Mouse (Mus musculus) megakaryocyte, embryonic 14.5 days (primary cell): ENCODE results near the gene Atp8a2. TPM values are rescaled to one million over a fixed set of nuclear protein-coding genes. Genes with fewer than 3 reads are reported as not detected.

ENCODE experiments used
- H3K27me3 ChIP-seq: replicated peaks from 2 replicates; pipeline ENCODE3; 2012; ENCODE audit warnings: inconsistent platforms
- H3K36me3 ChIP-seq: replicated peaks from 2 replicates; pipeline ENCODE3; 2012; ENCODE audit warnings: low read length, inconsistent platforms, mixed read lengths
- H3K4me1 ChIP-seq: 2 replicates; pipeline ENCODE4 v1.6.1; 2012; ENCODE audit warnings: inconsistent platforms
- H3K4me3 ChIP-seq: replicated peaks from 2 replicates; pipeline ENCODE3; 2012; ENCODE audit warnings: moderate library complexity, mild to moderate bottlenecking, inconsistent platforms
- H3K9me3 ChIP-seq: 2 replicates; pipeline ENCODE4 v1.6.1; 2012; ENCODE audit warnings: inconsistent platforms
- FLI1 ChIP-seq: IDR thresholded peaks from 2 replicates; pipeline ENCODE4 v1.6.1; 2012; ENCODE audit warnings: low read length, inconsistent platforms, mixed read lengths
- GATA1 ChIP-seq: IDR thresholded peaks from 3 replicates; pipeline ENCODE4 v1.6.1; 2012; ENCODE audit warnings: mixed read lengths, low read length, inconsistent platforms, borderline replicate concordance
- polyA plus RNA-seq: library from polyadenylated mRNA; stranded (reverse); fragments of >175 nt; gene quantifications from 2 replicates; pipeline ENCODE4 v1.2.3, GENCODE M21; 2012; ENCODE audit warnings: low replicate concordance; ENCODE audit not compliant: insufficient read depth

The Atp8a2 gene
- polyA plus RNA-seq, 1 experiment, result 0.02 TPM

DNA sequence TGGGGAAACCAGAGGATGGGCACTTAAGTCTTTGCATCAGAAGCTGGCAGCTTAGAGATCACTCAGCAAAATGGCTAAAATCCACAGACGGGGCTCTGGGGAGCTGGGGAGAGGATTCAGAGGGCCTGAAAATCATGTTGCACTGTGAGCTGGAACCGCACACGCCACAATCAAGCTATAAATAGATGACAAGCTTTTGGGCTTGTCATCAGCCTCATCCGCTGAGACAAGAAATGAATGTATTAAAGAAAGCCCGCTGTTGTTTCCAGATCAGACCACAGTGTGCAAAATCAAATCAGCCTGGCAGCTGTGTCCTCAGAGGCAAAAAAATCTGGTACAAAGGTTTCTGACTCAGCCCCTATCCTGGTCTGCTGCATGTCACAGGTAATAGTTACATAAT, 7.2 kb downstream of the Atp8a2 start:
- Histone ChIP-seq H3K4me3 (no peak overlapping the region), H3K36me3 (no peaks in the 10 kb centered on the region), H3K27me3 (peaks cover 3% of the 10 kb centered on the region), H3K9me3 (peaks cover 16% of the 10 kb centered on the region), H3K4me1 (no peaks in the 10 kb centered on the region; the same call in 1 of the 2 replicates)
- TF ChIP-seq GATA1 (no peak), FLI1 (no peak)

DNA sequence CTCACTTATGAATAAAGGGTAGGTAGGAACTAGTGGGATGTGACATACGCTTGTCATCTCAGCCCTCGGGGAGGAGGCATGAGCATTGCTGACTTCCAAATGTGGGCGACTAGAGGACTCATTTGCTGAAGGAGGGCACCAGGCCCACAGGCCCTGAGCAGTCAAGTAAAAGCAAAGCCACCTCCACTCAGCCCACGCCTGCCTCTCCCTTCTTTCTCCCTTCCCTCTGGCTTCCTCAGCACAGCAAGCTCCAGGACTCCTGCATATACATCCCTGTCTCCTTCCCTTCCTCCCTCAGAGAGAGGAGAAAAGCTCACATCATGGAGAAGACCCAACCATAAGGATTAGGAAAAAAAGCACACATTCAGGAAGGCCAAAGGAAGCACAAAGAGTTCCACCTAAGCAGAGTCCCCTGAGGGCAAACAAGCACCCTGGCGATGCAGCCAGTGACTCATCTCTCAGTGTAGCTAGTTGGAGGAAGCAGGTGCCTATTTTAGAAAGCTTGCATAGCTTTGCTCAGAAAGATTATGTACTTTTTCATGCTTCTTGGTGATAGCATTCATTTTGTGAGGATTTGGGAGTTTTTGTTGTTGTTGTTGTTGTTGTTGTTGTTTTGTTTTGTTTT, 8.7 kb downstream of the Atp8a2 start:
- Histone ChIP-seq H3K9me3 (peaks cover 16% of the 10 kb centered on the region), H3K4me3 (no peak overlapping the region), H3K36me3 (no peaks in the 10 kb centered on the region), H3K4me1 (no peaks in the 10 kb centered on the region), H3K27me3 (peaks cover 4% of the 10 kb centered on the region)
- no peak for TF ChIP-seq GATA1
- no peak for TF ChIP-seq FLI1

DNA sequence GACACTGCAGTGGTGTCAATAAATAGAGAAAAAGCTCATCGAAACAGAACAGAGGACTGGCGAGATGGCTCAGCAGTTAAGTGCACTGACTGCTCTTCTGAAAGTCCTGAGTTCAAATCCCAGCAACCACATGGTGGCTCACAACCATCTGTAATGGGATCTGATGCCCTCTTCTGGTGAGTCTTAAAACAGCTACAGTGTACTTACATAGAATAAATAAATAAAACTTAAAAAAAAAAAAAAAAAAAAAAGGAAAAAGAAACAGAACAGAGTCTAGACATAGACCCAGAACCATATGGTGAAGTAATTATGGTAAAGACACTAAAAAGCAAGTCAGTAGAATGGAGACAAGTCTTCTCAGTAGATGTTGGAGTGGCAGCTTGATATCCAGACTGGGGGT, 15.7 kb downstream of the Atp8a2 start:
- no peak overlapping the region for H3K4me3 ChIP-seq
- H3K4me1 ChIP-seq, result peaks cover 28% of the 10 kb centered on the region
- H3K27me3 ChIP-seq, result peaks cover 36% of the 10 kb centered on the region
- H3K9me3 ChIP-seq, result no peaks in the 10 kb centered on the region
- H3K36me3 ChIP-seq, result no peaks in the 10 kb centered on the region
- TF ChIP-seq FLI1, result no peak
- no peak for TF ChIP-seq GATA1

DNA sequence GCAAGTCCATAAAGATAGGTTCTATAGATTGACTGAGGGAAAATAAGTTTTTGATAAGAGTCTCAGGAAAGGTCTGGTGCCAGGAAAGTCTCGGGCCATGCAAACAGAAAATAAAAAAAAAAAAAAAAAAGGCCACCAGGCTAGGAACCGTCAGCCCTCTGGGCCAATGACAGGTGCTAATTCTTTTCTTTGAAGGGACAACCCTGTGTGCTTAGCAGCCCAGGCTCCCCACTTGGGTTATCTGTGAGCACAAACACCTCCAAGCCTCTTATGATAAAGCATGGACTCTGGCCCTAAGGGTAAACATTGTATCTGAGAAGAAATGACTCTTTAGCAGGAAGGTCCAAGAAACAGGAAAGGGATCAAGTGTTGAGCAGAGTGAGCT, 18.4 kb downstream of the Atp8a2 start:
- no peak overlapping the region for H3K4me3 ChIP-seq
- TF ChIP-seq FLI1 (no peak), GATA1 (no peak)
- peaks cover 60% of the 10 kb centered on the region for H3K27me3 ChIP-seq
- H3K36me3 ChIP-seq, result no peaks in the 10 kb centered on the region
- no peaks in the 10 kb centered on the region for H3K9me3 ChIP-seq
- peaks cover 33% of the 10 kb centered on the region for H3K4me1 ChIP-seq

DNA sequence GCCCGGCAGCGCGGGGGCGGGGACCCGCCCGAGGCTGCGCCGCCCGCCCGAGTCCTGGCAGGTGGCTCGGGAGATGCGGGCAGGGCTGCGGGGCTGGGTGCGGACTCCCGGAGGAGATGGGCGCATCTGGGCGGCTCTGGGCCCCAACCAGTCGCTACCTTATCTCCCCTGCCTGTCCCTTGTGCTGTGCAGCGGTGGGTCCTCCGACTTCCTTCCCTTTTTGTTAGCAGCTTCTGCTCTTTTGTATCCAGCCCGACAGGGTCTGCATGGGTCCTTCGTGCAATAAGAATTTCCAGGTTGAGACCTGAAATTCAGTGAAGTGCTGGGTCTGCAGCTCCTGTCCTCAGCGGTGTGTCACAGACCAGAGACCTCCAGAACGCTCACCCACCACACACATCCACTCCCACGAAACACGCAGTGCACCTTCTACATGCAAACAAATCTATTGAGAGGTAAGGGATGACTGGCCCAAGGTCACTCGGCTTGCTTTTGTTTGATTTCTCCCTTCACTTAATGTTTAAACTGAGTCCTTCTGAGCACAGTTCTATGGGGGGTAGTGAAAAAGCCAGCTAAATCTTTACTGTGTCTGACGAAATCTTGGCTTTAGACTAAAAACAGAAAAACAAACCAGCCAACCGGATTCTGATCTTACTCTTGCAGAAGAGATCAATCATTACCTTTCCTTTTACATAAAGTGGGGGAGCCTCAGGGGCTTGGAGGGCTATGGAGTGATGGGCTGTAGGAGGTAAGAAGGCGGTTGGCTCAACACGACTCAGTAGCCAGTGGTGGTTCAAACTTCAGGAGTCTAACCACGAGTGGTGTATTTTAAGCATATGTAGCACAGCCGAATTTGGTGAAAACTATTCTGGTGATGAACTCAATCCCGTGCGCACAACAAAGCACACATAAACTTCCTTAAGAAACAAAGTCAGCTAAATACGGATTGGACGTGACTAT, 19.1 kb downstream of the Atp8a2 start:
- peak overlapping the region; percentile 92 for H3K4me3 ChIP-seq
- no peaks in the 10 kb centered on the region for H3K36me3 ChIP-seq
- peaks cover 33% of the 10 kb centered on the region for H3K4me1 ChIP-seq
- no peak for TF ChIP-seq GATA1
- TF ChIP-seq FLI1, result no peak
- no peaks in the 10 kb centered on the region for H3K9me3 ChIP-seq
- peaks cover 65% of the 10 kb centered on the region for H3K27me3 ChIP-seq

DNA sequence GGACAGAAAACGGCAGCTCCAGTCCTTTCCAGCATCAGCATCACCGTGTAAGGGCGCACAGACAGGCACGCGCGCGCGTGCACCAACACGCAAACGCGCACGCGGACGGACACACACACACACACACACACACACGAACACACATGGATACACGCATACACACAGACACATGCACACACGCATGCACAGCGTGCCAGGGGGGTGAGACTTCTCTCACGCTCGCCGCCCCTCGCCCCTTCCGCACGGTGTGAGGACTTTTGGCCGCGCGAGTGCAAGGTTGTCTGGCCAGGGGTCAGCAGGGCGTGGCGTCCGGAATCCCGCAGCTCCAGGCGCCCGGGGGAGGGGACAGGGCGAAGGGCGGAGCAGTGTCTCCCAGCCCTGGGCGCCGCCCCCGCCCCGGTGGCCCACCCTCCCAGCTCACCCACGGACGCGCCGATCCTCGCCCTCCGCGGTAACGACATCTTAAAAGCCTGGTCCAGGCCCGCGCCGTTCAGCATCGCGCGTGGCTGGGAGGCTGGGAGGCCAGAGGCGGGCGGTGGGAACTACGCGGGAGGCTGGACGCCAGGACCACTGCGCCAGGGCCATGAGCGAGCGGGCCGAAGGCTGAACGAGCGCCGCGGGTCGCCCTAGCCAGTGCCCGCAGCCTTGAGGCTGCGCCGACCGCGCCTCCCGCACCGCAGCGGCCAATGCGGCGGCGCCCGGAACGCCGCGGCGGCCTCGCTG, 19.9 kb downstream of the Atp8a2 start:
- no peaks in the 10 kb centered on the region for H3K9me3 ChIP-seq
- peak overlapping the region; percentile 92 for H3K4me3 ChIP-seq
- peaks cover 72% of the 10 kb centered on the region for H3K27me3 ChIP-seq
- TF ChIP-seq FLI1 (no peak), GATA1 (no peak)
- H3K36me3 ChIP-seq, result no peaks in the 10 kb centered on the region
- peaks cover 33% of the 10 kb centered on the region for H3K4me1 ChIP-seq

DNA sequence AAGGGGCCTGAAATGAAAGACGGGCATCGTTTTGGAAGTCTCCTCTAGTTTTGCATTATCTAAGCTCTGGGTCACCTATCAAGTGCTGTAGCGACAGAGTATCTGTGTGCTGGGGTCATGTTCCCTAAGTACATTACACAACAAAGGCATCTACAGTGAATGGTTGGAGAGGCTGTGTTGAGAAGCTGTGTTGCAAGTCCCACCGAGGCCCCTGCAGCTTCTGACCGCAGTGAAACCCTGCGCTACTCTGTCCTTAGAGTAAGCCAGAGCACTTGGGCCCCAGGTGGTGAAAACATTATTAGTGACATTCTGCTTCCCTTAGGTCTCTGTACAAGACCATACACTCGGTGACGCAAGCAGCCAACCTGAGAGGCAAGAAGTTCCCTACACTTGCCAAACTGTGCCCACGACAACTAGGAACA, 20.5 kb downstream of the Atp8a2 start:
- TF ChIP-seq FLI1 (no peak), GATA1 (no peak)
- H3K27me3 ChIP-seq, result peaks cover 75% of the 10 kb centered on the region
- peaks cover 33% of the 10 kb centered on the region for H3K4me1 ChIP-seq
- H3K4me3 ChIP-seq, result peak overlapping the region; percentile 92
- H3K36me3 ChIP-seq, result no peaks in the 10 kb centered on the region
- H3K9me3 ChIP-seq, result no peaks in the 10 kb centered on the region

DNA sequence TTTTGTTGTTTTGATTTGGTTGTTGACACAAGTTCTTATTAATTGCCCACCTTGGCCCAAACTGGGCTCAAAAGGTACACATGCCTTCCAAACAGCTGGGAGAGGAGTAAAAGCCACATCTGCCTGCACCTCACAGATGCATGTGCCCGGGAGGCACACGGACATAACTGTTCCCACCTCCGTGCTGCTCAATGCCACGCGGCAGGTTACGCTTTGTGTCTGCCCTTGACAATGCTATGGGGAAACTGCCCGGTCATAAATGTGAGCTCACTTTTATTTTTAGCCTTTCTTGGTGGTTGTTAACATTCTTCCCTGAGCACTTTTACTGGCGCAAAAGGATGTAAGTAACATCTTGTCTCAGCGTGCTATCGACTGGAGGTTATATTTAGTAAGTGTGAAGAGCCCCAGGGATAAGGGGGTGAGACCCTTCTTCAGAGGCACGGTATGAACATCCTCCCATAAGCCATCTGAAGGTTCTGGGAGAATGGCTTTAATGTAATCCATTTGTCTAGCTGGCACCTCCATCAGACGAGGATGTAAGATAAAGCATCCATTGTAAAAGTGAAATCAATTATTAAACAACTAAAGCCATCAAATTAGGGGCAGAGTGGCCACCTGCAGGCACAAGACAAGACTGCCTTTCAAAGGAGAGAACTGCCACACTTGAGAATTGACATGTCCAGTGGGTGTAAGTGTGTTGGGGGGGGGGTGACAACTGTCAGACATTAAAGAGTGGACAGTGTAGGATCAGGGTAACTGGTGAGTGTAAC, 24.5 kb downstream of the Atp8a2 start:
- no peaks in the 10 kb centered on the region for H3K36me3 ChIP-seq
- peaks cover 16% of the 10 kb centered on the region for H3K4me1 ChIP-seq
- H3K4me3 ChIP-seq, result no peak overlapping the region
- H3K9me3 ChIP-seq, result no peaks in the 10 kb centered on the region
- H3K27me3 ChIP-seq, result peaks cover 63% of the 10 kb centered on the region
- TF ChIP-seq FLI1, result no peak
- TF ChIP-seq GATA1, result no peak

DNA sequence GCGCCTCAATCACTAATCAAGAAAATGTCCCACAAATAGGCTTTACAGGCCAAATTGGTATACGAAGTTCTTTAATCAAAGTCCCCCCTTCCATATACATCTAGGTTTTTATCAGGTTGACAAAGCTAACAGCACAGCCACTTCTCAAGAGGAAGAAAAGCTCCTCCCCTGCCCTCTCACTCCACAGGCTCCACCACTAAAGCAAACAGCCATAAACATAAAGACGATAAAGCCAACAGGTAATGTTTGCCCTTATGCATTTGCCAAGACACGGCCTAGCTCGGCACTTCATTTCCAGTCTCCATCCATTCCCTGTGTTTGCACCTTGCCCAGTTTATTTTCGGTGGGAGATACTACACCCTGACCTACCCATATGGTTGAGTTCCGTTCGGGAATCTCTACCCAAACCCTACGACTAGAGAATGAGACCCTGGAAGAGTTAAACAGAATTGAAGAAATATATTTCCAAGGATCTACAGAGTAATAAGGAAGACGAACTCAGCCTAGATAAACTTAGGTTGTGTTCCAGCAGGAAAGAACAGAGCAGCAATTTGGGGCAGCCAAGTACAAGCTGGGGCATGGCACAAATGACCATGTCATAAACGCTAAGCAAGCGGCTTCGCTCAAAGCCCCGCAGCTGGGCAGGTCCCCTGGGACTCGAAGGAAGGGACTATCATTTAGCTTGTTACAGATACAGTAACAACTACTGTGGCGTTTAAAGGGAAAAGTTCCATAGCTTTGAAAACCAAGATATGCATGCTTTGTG, 26.0 kb downstream of the Atp8a2 start:
- peaks cover 48% of the 10 kb centered on the region for H3K27me3 ChIP-seq
- H3K36me3 ChIP-seq, result no peaks in the 10 kb centered on the region
- TF ChIP-seq FLI1 (no peak), GATA1 (no peak)
- no peaks in the 10 kb centered on the region for H3K9me3 ChIP-seq
- H3K4me3 ChIP-seq, result no peak overlapping the region
- H3K4me1 ChIP-seq, result peaks cover 4% of the 10 kb centered on the region; the same call in 1 of the 2 replicates
